Mouse (Mus musculus): ENCODE measurements at regions not wholly inside any gene's neighbourhood (a gene's known extent, or its start where the extent isn't known, plus 50 kb on each side); places are given as distances from the start of the nearest gene placed in this dataset.

DNA sequence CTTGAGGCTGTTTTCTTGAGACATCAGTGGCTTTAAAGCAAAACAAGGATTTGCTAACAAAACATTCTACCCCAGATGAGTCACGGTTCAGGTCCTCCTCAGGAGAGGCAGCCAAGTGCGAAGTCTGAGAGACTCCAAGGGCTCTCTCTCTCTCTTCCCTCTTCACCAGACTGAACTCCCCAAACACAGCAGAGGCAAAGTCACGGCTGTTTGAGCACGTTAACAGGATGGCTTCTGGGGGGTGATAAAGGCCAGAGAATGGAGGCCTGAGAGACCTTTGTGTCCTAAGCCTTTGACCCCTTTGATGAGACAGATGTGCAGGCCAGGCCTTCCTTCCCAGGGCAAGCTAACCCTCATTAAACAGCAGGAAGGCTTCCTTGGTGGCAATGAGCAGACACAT, 122.7 kb upstream of the Rcn1 start:
- intact Hi-C loops (cut with DNase I) = loop anchor here (5.0 kb wide), 1 partner anchor 560 kb away; no protein-coding TSS in a partner anchor
- DNase-seq (ENCODE audit: low spot score in 2 of 2) = no peak

- intact Hi-C loops (cut with DNase I) = loop anchor here (5.0 kb wide), 1 partner anchor 559 kb away; no protein-coding TSS in a partner anchor
- peak; percentile 5 to 20 for DNase-seq (ENCODE audit: low spot score in 2 of 2)
Measured at GRCm38 (mm10) chr2:105523297-105523802, 124.2 kb upstream of the Rcn1 start.

DNA sequence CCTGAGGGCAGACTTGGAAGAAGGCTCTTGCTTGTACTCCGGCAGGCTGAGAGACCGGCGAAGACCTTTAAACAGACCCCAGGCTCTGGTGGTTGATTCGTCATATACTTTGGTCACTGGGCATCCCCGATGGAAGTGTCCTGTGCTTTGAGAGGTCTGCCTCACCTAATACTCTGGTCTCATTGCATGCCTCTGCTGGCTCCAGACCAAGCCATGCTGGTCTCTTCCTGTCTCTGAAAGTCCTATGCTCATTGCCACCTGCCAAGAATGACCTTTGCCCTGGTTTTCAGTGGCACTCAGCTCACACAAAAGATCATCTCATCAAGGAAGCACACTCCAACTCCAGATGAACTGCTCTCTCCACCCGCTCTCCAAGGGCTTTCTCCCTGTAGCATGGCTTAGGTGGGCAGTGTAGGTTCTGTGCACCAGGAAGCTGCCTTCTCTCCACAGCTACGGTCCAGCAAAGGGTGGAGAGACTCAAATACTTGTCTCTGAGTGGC, 126.0 kb upstream of the Rcn1 start:
- intact Hi-C loops (cut with DNase I) = no loop called here
- no peak for DNase-seq (ENCODE audit: low spot score in 2 of 2)

DNA sequence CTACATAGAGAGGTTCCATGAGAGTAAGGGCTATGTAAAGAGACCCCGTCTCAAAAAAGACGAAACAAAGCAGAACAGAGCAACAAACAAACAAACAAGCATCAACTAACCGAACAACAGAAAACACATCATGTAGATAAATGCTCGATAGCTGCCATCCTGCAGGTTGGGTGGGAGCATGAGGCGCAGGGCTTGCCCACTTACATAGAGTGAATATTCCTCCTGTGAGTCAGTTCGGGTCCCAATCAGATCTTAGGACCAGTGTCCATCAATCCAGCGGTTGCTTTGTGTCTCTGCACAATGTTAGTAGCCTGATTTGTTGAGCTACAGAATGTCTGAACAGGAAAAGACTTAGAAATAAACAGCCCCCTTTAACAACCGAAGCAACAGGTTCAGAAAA, 129.4 kb upstream of the Rcn1 start:
- intact Hi-C loops (cut with DNase I) = no loop called here

GRCm38 (mm10) chr2:105544099-105544498, 124.6 kb upstream of the Pax6 start:
- intact Hi-C loops (cut with DNase I) = no loop called here
- DNase-seq (ENCODE audit: low spot score in 2 of 2) = no peak

More for the DNA sequence above, 129.4 kb upstream of the Rcn1 start:
- DNase-seq (ENCODE audit: low spot score in 2 of 2) = no peak

DNA sequence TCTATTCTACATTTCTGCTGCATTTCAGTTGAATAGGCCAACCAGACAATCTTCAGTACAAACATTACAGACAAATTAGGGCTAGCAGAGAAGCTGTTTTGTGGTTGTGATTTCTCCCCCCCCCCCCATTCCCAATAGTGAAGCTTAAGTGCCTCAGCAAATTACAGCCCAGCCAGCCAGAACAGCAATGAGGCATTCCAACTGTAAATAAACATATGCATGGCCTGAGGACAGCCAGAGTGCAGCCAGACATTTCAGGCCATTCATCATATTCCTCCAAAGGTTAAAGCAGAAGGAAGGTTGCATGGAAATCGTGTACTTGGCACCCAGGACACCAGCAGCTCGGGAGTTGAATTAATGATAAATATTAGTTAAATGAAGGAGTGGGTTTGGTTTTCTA, 116.6 kb upstream of the Pax6 start:
- intact Hi-C loops (cut with DNase I) = no loop called here
- no peak for DNase-seq (ENCODE audit: low spot score in 2 of 2)

DNA sequence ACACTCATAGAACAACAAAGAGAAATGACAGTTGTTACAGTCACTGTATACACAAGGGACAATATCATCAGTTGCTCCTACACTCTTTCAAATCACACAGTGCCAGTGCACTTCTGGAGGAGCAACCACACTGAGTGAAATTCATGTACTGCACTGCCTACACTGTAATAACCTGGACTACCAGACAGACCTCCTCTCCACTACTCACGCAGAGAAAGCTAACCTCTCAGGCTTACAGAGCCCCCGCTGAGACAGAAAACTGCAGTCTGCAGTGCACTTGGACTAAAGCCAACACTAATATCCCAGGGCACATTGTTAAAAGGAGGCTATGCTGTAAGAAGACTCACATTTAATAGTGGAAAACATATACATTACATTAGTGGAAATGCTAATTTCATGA, 81.9 kb upstream of the Pax6 start:
- intact Hi-C loops (cut with DNase I) = no loop called here
- DNase-seq (ENCODE audit: low spot score in 2 of 2) = no peak

GRCm38 (mm10) chr2:105594131-105594530, 74.6 kb upstream of the Pax6 start:
- intact Hi-C loops (cut with DNase I) = no loop called here
- no peak for DNase-seq (ENCODE audit: low spot score in 2 of 2)

- intact Hi-C loops (cut with DNase I) = no loop called here
- peak in 1 of 2 experiments; percentile 4 for DNase-seq (ENCODE audit: low spot score in 2 of 2)
Measured at GRCm38 (mm10) chr2:105604553-105605116, 64.1 kb upstream of the Pax6 start.

DNA sequence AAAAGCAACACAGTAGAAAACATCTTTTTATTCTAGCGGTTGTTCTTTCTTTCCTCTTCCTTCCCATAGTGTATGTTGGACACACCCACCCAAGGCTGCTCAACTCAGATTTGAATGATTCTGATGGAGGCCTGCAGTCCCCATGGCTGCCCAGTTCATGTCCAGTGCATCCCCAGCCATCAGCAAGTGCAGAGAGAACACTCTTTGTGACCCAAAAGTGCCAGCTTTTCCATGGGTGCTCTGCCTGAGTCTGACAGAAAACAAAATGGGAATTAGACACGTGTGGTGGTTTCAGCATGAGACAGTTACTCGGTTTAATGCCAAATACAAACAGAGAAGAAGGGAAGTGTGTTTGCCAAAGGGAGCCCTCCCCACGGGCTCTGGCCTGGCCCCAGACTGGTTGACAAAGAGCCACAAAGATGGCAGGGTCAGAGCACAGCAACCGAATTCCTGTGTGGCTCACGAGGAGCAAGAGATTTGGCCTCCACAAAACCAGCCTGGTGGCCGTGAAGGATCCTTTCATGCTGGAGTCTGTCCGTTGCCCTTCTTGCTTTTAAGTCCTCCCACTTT, 60.6 kb upstream of the Pax6 start:
- DNase-seq (ENCODE audit: low spot score in 2 of 2) = no peak
- intact Hi-C loops (cut with DNase I) = no loop called here

GRCm38 (mm10) chr2:105608756-105609155, 59.9 kb upstream of the Pax6 start:
- intact Hi-C loops (cut with DNase I) = no loop called here
- no peak for DNase-seq (ENCODE audit: low spot score in 2 of 2)

- intact Hi-C loops (cut with DNase I) = loop anchor here (10.0 kb wide), 1 partner anchor 394 kb away; the partner anchor contains the start of gene Dnajc24
- DNase-seq (ENCODE audit: low spot score in 2 of 2) = no peak
Measured at GRCm38 (mm10) chr2:105611014-105611413, 57.7 kb upstream of the Pax6 start.

- DNase-seq (ENCODE audit: low spot score in 2 of 2) = no peak
- intact Hi-C loops (cut with DNase I) = loop anchor here (10.0 kb wide), 1 partner anchor 393 kb away; the partner anchor contains the start of gene Dnajc24
Measured at GRCm38 (mm10) chr2:105611651-105612050, 57.0 kb upstream of the Pax6 start.

DNA sequence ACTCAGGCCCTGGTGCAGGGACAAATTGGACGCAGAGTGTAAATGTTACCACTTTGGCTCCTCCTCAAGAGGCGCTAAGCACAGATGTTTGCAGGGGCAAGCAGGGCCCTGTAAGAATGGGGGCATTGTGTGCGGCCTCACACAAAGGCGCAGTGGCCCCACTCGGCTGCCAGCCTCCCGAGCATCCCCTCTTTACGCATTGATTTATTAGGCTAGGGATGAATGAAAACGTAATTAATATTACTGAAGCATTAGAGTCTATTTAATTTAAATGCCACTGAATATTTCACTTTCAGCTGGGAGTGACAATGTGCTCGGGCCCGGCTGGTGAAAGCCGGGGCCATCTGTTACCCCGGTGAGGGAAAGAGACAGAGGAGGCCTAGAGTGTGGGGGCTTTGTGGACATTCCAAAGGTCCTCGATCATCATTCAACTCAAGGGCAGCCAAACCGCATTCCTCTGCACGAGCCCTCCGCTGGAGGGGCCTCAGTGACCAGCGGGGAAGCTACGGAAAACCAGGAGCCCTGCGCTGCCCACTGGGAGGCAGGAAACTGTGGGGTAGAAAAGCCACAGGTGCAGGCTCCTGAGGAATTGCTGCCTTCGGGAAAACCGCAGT, 56.5 kb upstream of the Pax6 start:
- intact Hi-C loops (cut with DNase I) = loop anchor here (10.0 kb wide), 1 partner anchor 393 kb away; the partner anchor contains the start of gene Dnajc24

DNA sequence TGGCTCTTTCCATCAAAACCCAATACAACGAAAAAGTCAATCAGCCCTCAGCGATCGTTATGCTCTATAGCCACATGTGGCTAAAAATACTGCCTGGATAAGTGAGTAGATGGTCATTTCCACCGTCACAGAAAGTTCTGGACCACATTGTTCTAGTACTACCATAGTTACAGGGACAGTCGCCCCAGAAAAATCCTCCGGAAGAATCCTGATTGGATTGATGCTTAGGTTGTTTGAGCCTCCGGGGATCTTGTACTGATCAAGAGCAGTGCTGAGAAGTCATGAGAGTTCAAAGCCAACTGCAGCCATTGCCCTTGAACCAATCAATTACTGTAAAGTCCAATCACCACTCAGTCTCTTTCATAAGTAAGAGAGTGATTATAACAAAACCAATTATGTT, 56.0 kb upstream of the Pax6 start:
- intact Hi-C loops (cut with DNase I) = loop anchor here (10.0 kb wide), 1 partner anchor 392 kb away; the partner anchor contains the start of gene Dnajc24

More for the DNA sequence above, 56.5 kb upstream of the Pax6 start:
- DNase-seq (ENCODE audit: low spot score in 2 of 2) = no peak

DNA sequence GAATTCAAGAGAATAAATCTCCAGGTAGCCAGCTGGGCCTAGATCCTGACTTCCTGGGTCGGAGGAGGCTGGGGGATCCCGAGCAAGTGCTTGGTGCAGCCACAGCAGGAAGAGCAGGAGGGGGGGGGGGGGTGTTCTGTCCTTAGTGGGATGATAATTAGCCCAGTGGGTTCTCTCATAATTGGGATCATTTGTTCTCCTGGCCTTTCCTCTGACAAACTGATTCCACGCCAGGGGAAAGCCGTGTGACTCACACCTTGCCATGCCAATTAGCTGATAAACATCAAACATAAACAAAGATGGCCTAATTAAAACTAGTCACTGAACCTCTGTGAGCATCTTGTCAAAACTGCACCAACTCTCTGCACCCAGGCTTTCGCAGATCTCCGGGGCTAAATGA, 55.5 kb upstream of the Pax6 start:
- DNase-seq (ENCODE audit: low spot score in 2 of 2) = no peak
- intact Hi-C loops (cut with DNase I) = loop anchor here (10.0 kb wide), 1 partner anchor 392 kb away; the partner anchor contains the start of gene Dnajc24

More for the DNA sequence above, 56.0 kb upstream of the Pax6 start:
- no peak for DNase-seq (ENCODE audit: low spot score in 2 of 2)

DNA sequence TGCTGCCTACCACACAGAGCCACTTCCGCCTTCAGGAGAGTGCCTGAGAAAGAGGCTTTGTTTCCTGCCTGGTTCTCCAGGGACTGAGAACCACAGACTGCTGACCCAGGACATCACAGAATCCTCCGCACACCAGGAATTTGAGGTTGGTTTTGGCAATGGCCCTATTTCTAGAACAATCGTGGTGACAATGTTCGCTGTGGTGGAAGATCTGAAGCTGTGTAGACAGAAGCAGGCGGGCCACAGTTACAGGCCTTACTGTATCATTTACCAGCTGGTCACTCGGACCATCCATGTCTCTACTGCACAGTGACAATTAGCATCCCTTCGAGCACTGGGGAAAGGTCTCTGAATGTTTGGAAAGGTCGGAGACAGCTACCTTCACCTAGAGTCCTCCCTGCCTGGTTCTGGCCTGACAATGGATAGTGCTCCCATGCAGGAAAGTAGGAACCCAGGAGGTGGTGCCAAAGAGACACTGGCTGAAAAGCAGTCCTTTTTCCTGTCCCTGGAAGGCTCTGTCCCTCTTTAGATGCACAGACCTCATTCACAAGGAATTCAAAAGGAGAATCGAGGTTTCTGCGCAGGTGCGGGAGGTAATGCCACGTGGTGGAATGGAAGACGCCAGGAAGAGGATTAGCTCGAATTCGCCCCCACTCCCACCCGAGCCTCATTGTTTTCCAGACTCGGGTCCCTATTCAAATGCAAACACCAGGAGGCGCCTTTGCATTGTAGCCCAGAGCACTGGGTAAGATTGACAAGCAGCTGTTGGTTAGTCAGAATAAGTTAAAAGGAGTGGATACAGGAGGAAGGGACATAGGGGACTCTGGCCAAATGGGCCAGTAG, 52.6 kb upstream of the Pax6 start:
- peak in 1 of 2 experiments; percentile 33 for DNase-seq (ENCODE audit: low spot score in 2 of 2)

More for the DNA sequence above, 52.6 kb upstream of the Pax6 start:
- intact Hi-C loops (cut with DNase I) = loop anchor here (5.0 to 10.0 kb wide), 2 partner anchors 389 to 466 kb away; partner anchors contain the start of gene Dnajc24
